Mouse (Mus musculus) hindbrain, embryonic 12.5 days (tissue): Measurements from ENCODE around the gene Yy1. TPM values are rescaled to one million over a fixed set of nuclear protein-coding genes. Genes with fewer than 3 reads are reported as not detected.

Experiments used
- ATAC-seq: fragments of 200-750 bp; cut with Nextera tagmentation; 2 replicates; pipeline ENCODE4 v1.8.0; 2017; ENCODE audit warnings: moderate TSS enrichment; ENCODE audit not compliant: low FRiP score
- H3K27ac ChIP-seq: fragments of 300-500 bp; sonication (generic); 2 replicates; pipeline ENCODE4 v1.5.1; 2016; ENCODE audit warnings: mild to moderate bottlenecking
- H3K27me3 ChIP-seq: fragments of 300-500 bp; sonication (generic); 2 replicates; pipeline ENCODE4 v1.6.1; 2016; ENCODE audit warnings: mild to moderate bottlenecking
- H3K36me3 ChIP-seq: fragments of 300-500 bp; sonication (generic); 2 replicates; pipeline ENCODE4 v1.6.1; 2016; ENCODE audit warnings: mild to moderate bottlenecking
- H3K4me1 ChIP-seq: fragments of 300-500 bp; sonication (generic); 2 replicates; pipeline ENCODE4 v1.6.1; 2016
- H3K4me2 ChIP-seq: fragments of 300-500 bp; sonication (generic); replicated peaks from 2 replicates; pipeline ENCODE4 v1.6.1; 2016; ENCODE audit warnings: mild to moderate bottlenecking
- H3K4me3 ChIP-seq: fragments of 300-500 bp; sonication (generic); 2 replicates; pipeline ENCODE4 v1.5.1; 2016; ENCODE audit warnings: mild to moderate bottlenecking
- H3K9ac ChIP-seq: fragments of 300-500 bp; sonication (generic); 2 replicates; pipeline ENCODE4 v1.6.1; 2016; ENCODE audit warnings: mild to moderate bottlenecking, moderate library complexity
- H3K9me3 ChIP-seq: fragments of 300-500 bp; sonication (generic); replicated peaks from 2 replicates; pipeline ENCODE4 v1.6.1; 2016; ENCODE audit warnings: mild to moderate bottlenecking
- WGBS: fragments of 180-500 bp; shearing (Covaris S2); methylation state at CpG from one replicate; pipeline ENCODE4 v1.1.7; 2016; 5-methylcytosine and 5-hydroxymethylcytosine counted together
- polyA plus RNA-seq: library from polyadenylated mRNA; unstranded; fragments of >200 nt; fragmentation: Nextera tagmentation; extraction: Ambion mirVana; gene quantifications from 2 replicates; pipeline ENCODE4 v1.2.1, GENCODE M21; 2016

Yy1 gene
- polyA plus RNA-seq, 1 experiment from 2014 or later: 18.3 TPM

DNA sequence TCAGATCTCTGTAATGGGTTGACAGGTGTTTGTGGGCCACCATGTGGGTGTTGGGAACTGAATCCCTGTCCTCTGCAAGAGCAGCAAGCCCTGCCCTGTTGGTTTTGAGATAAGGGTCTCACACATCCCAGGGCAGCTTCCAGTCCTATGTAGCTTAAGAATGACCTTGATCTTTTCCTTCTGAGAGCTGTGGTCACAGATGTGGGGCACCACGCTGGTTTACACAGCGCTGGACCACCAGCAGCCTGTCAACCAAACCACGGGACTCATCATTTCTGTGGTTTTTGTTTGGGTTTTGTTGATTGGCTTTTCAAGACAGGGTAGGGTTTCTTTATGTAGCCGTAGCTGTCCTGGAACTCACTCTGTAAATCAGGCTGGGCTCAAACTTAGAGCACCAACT lies 7.6 kb upstream of the Yy1 start:
- Histone ChIP-seq H3K36me3 (peaks cover 12% of the 10 kb centered on the region), H3K27me3 (no peaks in the 10 kb centered on the region), H3K27ac (no peak overlapping the region), H3K4me3 (no peak overlapping the region), H3K4me2 (no peak overlapping the region), H3K4me1 (no peaks in the 10 kb centered on the region), H3K9me3 (peaks cover 15% of the 10 kb centered on the region; the same call in 1 of the 2 replicates), H3K9ac (no peak overlapping the region)
- 97% methylated on average over 4 of the region's 4 CpGs for WGBS
- ATAC-seq: no peak

- H3K27me3 ChIP-seq: no peaks in the 10 kb centered on the region
- peaks cover 15% of the 10 kb centered on the region; the same call in 1 of the 2 replicates for H3K9me3 ChIP-seq
- H3K4me3 ChIP-seq: no peak overlapping the region
- 86% methylated on average over 2 of the region's 2 CpGs for WGBS
- H3K4me1 ChIP-seq: peaks cover 11% of the 10 kb centered on the region
- no peak for ATAC-seq
- peaks cover 10% of the 10 kb centered on the region for H3K36me3 ChIP-seq
- no peak overlapping the region for H3K4me2 ChIP-seq
- no peak overlapping the region for H3K27ac ChIP-seq
- H3K9ac ChIP-seq: no peak overlapping the region
Measured at GRCm38 (mm10) chr12:108787329-108787728, 5.4 kb upstream of the Yy1 start.

- peak; percentile 42 for ATAC-seq
- Histone ChIP-seq H3K4me3 (peak overlapping the region; percentile 99), H3K4me1 (peaks cover 29% of the 10 kb centered on the region), H3K27me3 (no peaks in the 10 kb centered on the region), H3K36me3 (no peaks in the 10 kb centered on the region), H3K9me3 (no peaks in the 10 kb centered on the region), H3K9ac (peak overlapping the region; percentile 97), H3K4me2 (peak overlapping the region; percentile 66), H3K27ac (peak overlapping the region; percentile 100)
- under 1% methylated on average over 52 of the region's 52 CpGs for WGBS
Measured at GRCm38 (mm10) chr12:108792152-108792545, 624 bp upstream of the Yy1 start.

DNA sequence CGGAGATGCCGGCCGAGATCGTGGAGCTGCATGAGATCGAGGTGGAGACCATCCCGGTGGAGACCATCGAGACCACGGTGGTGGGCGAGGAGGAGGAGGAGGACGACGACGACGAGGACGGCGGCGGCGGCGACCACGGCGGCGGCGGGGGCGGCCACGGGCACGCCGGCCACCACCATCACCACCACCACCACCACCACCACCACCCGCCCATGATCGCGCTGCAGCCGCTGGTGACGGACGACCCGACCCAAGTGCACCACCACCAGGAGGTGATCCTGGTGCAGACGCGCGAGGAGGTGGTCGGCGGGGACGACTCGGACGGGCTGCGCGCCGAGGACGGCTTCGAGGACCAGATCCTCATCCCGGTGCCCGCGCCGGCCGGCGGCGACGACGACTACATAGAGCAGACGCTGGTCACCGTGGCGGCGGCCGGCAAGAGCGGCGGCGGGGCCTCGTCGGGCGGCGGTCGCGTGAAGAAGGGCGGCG lies 724 bp downstream of the Yy1 start:
- Histone ChIP-seq H3K27ac (peak overlapping the region; percentile 100), H3K4me1 (peaks cover 31% of the 10 kb centered on the region), H3K4me3 (peak overlapping the region; percentile 99), H3K9ac (peak overlapping the region; percentile 97), H3K9me3 (no peaks in the 10 kb centered on the region), H3K36me3 (no peaks in the 10 kb centered on the region), H3K27me3 (no peaks in the 10 kb centered on the region), H3K4me2 (peak overlapping the region; percentile 66)
- ATAC-seq: 0 out of 2 replicates have a peak, but pooled peaks have one; percentile 1
- WGBS: under 1% methylated on average over 44 of the region's 71 CpGs

DNA sequence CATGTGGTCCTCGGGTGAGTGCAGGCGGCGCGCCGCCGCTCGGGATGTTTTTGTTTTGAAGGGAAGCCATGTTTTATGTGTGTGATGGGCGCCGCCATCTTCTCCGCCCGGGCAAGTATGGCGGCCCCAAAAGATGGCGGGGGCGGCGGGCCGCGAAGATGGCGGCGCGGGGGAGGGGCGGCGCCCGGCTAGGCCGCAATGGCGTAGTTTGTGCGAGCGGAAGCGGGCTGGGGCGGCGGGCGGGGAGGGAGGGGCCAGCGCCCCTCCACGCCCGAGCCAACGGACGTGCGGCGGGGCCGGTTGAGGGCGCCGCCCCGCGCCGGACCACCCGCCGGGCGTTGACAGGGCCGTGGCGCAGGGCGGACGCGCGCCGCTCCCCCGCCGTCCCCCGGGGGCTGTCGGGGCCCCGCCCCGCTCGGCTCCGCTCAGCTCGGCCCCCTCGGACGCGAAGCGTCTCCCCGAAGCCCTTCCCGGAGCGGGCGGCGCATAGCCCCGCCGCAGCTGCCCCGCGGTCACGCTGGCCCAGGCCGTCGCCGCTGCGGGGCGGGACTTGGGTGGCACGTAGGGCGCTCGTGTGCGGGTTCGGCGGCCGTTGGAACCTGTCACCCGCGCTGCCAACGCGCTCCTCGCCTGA lies 1.4 kb downstream of the Yy1 start:
- Histone ChIP-seq H3K4me1 (peaks cover 31% of the 10 kb centered on the region), H3K9me3 (no peaks in the 10 kb centered on the region), H3K27ac (peak overlapping the region; percentile 100), H3K27me3 (no peaks in the 10 kb centered on the region), H3K9ac (peak overlapping the region; percentile 97), H3K4me3 (peak overlapping the region; percentile 99), H3K36me3 (no peaks in the 10 kb centered on the region), H3K4me2 (peak overlapping the region; percentile 80)
- peak; percentile 78 for ATAC-seq
- WGBS: under 1% methylated on average over 69 of the region's 94 CpGs

DNA sequence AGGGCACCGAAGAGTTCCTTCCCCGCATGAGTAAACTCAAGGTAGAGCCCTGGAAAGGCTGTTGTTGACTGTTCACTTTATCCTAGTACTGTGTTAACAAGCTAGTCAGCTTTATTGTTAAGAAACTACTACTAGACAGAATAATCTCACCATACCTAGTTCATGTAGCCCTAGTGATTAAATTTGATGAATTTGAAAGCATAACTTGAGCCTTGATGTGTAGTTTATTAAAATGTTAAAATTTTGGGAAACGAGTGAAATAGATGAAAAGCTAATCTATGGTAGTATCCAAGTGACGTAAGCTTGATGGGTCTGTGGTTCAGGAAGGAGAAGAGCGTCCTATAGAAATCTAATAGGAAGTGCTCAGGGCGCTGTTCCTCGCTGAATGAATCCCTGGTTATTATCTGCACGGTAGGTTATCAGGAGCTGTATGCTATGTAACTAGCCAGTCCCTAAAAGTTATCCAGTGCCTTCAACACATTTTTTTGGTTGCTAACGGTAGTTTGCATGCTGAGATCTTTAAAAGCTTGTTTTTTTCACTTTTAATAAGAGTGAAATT lies 2.3 kb downstream of the Yy1 start:
- H3K9ac ChIP-seq: peak overlapping the region; percentile 97
- peaks cover 36% of the 10 kb centered on the region for H3K4me1 ChIP-seq
- 23% methylated on average over 9 of the region's 9 CpGs for WGBS
- H3K27me3 ChIP-seq: no peaks in the 10 kb centered on the region
- ATAC-seq: no peak
- peak overlapping the region; percentile 99 for H3K4me3 ChIP-seq
- peak overlapping the region; percentile 100 for H3K27ac ChIP-seq
- peak overlapping the region; percentile 80 for H3K4me2 ChIP-seq
- H3K36me3 ChIP-seq: no peaks in the 10 kb centered on the region
- no peaks in the 10 kb centered on the region for H3K9me3 ChIP-seq

- H3K9ac ChIP-seq: no peak overlapping the region
- no peak overlapping the region for H3K27ac ChIP-seq
- no peak overlapping the region for H3K4me3 ChIP-seq
- no peak overlapping the region for H3K4me2 ChIP-seq
- no peaks in the 10 kb centered on the region for H3K9me3 ChIP-seq
- peaks cover 21% of the 10 kb centered on the region for H3K4me1 ChIP-seq
- ATAC-seq: no peak
- 78% methylated on average over 2 of the region's 2 CpGs for WGBS
- no peaks in the 10 kb centered on the region for H3K36me3 ChIP-seq
- H3K27me3 ChIP-seq: no peaks in the 10 kb centered on the region
Measured at GRCm38 (mm10) chr12:108801613-108802012, 8.8 kb downstream of the Yy1 start.

DNA sequence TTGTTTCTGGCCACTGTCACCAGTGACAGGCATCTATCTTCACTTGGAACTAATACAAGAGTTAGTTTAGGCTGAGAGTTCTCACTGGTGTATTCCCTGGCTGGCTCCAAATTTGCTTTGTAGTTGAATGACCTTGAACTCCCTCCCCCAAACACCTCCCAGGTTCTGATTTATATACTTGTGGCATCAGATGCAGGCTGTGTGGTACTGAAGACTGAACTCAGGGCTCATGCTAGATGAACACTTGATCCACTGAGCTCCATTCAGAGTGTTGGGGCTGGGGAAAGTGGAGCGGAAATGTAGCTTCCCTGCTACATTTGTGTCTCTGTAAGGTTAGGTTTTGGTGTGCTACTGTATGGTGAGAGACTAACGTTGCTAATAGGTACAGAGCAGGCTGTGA lies 11.6 kb downstream of the Yy1 start:
- Histone ChIP-seq H3K9me3 (no peaks in the 10 kb centered on the region), H3K27me3 (no peaks in the 10 kb centered on the region), H3K4me1 (peaks cover 15% of the 10 kb centered on the region; the same call in 1 of the 2 replicates), H3K27ac (no peak overlapping the region), H3K4me2 (no peak overlapping the region), H3K4me3 (no peak overlapping the region), H3K36me3 (peaks cover 5% of the 10 kb centered on the region), H3K9ac (no peak overlapping the region)
- WGBS: 92% methylated on average over 2 of the region's 2 CpGs
- ATAC-seq: no peak

- ATAC-seq: no peak
- WGBS: 91% methylated on average over 2 of the region's 2 CpGs
Measured at GRCm38 (mm10) chr12:108808465-108808864, 15.7 kb downstream of the Yy1 start.

GRCm38 (mm10) chr12:108809771-108810170 lies 17.0 kb downstream of the Yy1 start:
- Histone ChIP-seq H3K4me3 (no peak overlapping the region), H3K36me3 (peaks cover 12% of the 10 kb centered on the region), H3K27ac (no peak overlapping the region), H3K9ac (no peak overlapping the region), H3K4me2 (no peak overlapping the region), H3K4me1 (no peaks in the 10 kb centered on the region), H3K9me3 (no peaks in the 10 kb centered on the region), H3K27me3 (no peaks in the 10 kb centered on the region)
- ATAC-seq: no peak
- 75% methylated on average over 1 of the region's 1 CpGs for WGBS

More at GRCm38 (mm10) chr12:108808465-108808864, 15.7 kb downstream of the Yy1 start:
- H3K4me1 ChIP-seq: no peaks in the 10 kb centered on the region
- no peak overlapping the region for H3K9ac ChIP-seq
- H3K4me2 ChIP-seq: no peak overlapping the region
- no peaks in the 10 kb centered on the region for H3K9me3 ChIP-seq
- no peaks in the 10 kb centered on the region for H3K27me3 ChIP-seq
- peaks cover 5% of the 10 kb centered on the region for H3K36me3 ChIP-seq
- H3K4me3 ChIP-seq: no peak overlapping the region
- H3K27ac ChIP-seq: no peak overlapping the region

- H3K4me1 ChIP-seq: no peaks in the 10 kb centered on the region
- H3K27me3 ChIP-seq: no peaks in the 10 kb centered on the region
- no peak overlapping the region for H3K4me3 ChIP-seq
- H3K27ac ChIP-seq: no peak overlapping the region
- no peak overlapping the region for H3K9ac ChIP-seq
- H3K9me3 ChIP-seq: no peaks in the 10 kb centered on the region
- no peak for ATAC-seq
- no peak overlapping the region for H3K4me2 ChIP-seq
- WGBS: 94% methylated on average over 7 of the region's 7 CpGs
- peaks cover 17% of the 10 kb centered on the region for H3K36me3 ChIP-seq
Measured at GRCm38 (mm10) chr12:108810309-108810708, 17.5 kb downstream of the Yy1 start.

DNA sequence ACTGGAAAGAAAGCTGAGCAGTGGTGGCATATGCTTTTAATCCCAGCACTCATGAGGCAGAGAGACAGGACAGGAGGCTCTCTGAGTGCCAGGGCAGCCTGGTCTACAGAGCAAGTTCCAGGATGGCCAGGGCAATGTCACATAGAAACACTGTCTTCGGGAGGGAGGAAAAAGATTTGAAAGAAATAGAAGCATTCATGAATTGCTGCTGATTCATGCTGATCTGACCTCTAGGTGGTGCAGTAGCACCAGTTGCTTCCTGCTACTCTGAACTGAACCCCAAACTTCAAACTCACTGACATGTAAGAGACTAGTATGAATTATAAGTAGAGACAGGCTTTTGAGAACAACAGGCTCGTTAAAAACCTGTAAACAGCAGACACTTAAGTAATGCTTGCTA lies 18.4 kb downstream of the Yy1 start:
- H3K36me3 ChIP-seq: peaks cover 19% of the 10 kb centered on the region
- H3K4me1 ChIP-seq: no peaks in the 10 kb centered on the region
- H3K9ac ChIP-seq: no peak overlapping the region
- WGBS: 52% methylated on average over 2 of the region's 2 CpGs
- no peak for ATAC-seq
- H3K9me3 ChIP-seq: no peaks in the 10 kb centered on the region
- no peaks in the 10 kb centered on the region for H3K27me3 ChIP-seq
- H3K27ac ChIP-seq: no peak overlapping the region
- H3K4me3 ChIP-seq: no peak overlapping the region
- no peak overlapping the region for H3K4me2 ChIP-seq

DNA sequence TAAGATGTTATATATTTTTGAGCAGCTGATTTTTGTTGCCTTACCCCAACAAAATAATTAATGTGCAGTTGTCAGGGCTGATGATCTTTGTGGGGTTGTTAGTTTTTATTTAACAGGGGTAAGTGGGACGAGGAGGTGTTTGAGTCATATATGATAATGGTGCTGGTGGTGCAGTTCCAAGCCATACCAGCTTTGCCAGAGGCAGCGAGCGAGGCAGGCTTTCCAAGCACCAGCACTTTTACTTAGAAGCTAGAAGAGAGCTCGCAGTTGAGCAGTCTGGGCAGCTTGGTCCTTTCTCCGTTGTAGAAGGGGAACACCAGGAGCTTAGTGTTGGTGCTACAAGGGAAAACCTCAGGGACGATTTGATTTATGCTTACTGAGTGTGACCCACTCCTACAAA lies 19.7 kb downstream of the Yy1 start:
- Histone ChIP-seq H3K27me3 (no peaks in the 10 kb centered on the region), H3K27ac (no peak overlapping the region), H3K4me3 (no peak overlapping the region), H3K9me3 (no peaks in the 10 kb centered on the region), H3K36me3 (peaks cover 24% of the 10 kb centered on the region), H3K4me1 (no peaks in the 10 kb centered on the region), H3K4me2 (no peak overlapping the region), H3K9ac (no peak overlapping the region)
- 84% methylated on average over 6 of the region's 6 CpGs for WGBS
- no peak for ATAC-seq
